Mouse (Mus musculus) thymus, adult 2 months (tissue): ENCODE results near the gene Cd70.

Experiments
- CTCF ChIP-seq: fragments of 200-500 bp; IDR thresholded peaks from 2 replicates; pipeline ENCODE4 v1.5.1; 2012; ENCODE audit warnings: mild to moderate bottlenecking, control low read depth, low read length, moderate library complexity, borderline replicate concordance; ENCODE audit not compliant: control insufficient read depth, poor library complexity, insufficient read depth; ENCODE audit errors: extremely low read depth
- POLR2A ChIP-seq: fragments of 200-500 bp; IDR thresholded peaks from 2 replicates; pipeline ENCODE4 v1.6.1; 2012; ENCODE audit warnings: mild to moderate bottlenecking, low read length, control low read depth, moderate library complexity; ENCODE audit not compliant: control insufficient read depth, poor library complexity, insufficient read depth; ENCODE audit errors: extremely low read depth

- TF ChIP-seq CTCF (no peak), POLR2A (no peak)
Measured at GRCm38 (mm10) chr17:57106035-57106368, 43.6 kb downstream of the Cd70 start.
